Mouse (Mus musculus) small intestine, adult 2 months (tissue): ENCODE results near the gene Rpgrip1l. TPM values are rescaled to one million over a fixed set of nuclear protein-coding genes. Genes with fewer than 3 reads are reported as not detected.

Source experiments
- H3K27ac ChIP-seq: fragments of 200-500 bp; 2 replicates; pipeline ENCODE4 v1.5.1; 2012; ENCODE audit warnings: low read depth, low read length, control low read depth, inconsistent platforms; ENCODE audit not compliant: insufficient read depth
- H3K27me3 ChIP-seq: fragments of 200-500 bp; 2 replicates; pipeline ENCODE4 v1.6.1; 2012; ENCODE audit warnings: mild to moderate bottlenecking, moderate library complexity, low read length, inconsistent platforms; ENCODE audit not compliant: control insufficient read depth, insufficient read depth
- H3K36me3 ChIP-seq: fragments of 200-500 bp; 2 replicates; pipeline ENCODE4 v1.6.1; 2012; ENCODE audit warnings: mild to moderate bottlenecking, low read length, control low read depth, inconsistent platforms; ENCODE audit not compliant: control insufficient read depth, insufficient read depth
- H3K4me1 ChIP-seq: fragments of 200-500 bp; 2 replicates; pipeline ENCODE4 v1.6.1; 2012; ENCODE audit warnings: low read length, inconsistent platforms, mixed read lengths; ENCODE audit not compliant: control insufficient read depth, insufficient read depth, insufficient read length
- H3K4me3 ChIP-seq: fragments of 200-500 bp; 2 replicates; pipeline ENCODE4 v1.5.1; 2012; ENCODE audit warnings: low read depth, mild to moderate bottlenecking, control low read depth, inconsistent platforms, low read length, moderate library complexity
- CTCF ChIP-seq: fragments of 200-500 bp; IDR thresholded peaks from 2 replicates; pipeline ENCODE4 v1.5.1; 2012; ENCODE audit warnings: low read depth, mild to moderate bottlenecking, control low read depth, inconsistent platforms, low read length, moderate library complexity, mixed read lengths; ENCODE audit not compliant: insufficient replicate concordance, insufficient read length; ENCODE audit errors: extremely low read depth
- POLR2A ChIP-seq: fragments of 200-500 bp; IDR thresholded peaks from 2 replicates; pipeline ENCODE4 v1.6.1; 2012; ENCODE audit warnings: low read depth, mild to moderate bottlenecking, control low read depth, inconsistent platforms, low read length, moderate library complexity
- WGBS: fragments of 180-500 bp; shearing (Covaris S2); methylation state at CpG from one replicate; pipeline ENCODE4 v1.1.7; 2018; 5-methylcytosine and 5-hydroxymethylcytosine counted together
- polyA plus RNA-seq: library from polyadenylated mRNA; depleted of rRNA; stranded (reverse); fragments of >200 nt; gene quantifications from 2 replicates; pipeline ENCODE4 v1.2.3, GENCODE M21; 2012

Rpgrip1l gene
- polyA plus RNA-seq, 1 experiment, result 0.70 TPM

GRCm38 (mm10) chr8:91242721-91243120 is 70.3 kb downstream of the Rpgrip1l start:
- Histone ChIP-seq H3K36me3 (no peaks in the 10 kb centered on the region), H3K27ac (no peak overlapping the region), H3K4me1 (peaks cover 2% of the 10 kb centered on the region; the same call in 1 of the 2 replicates), H3K27me3 (no peaks in the 10 kb centered on the region), H3K4me3 (no peak overlapping the region)
- WGBS, result 90% methylated on average over 1 of the region's 1 CpGs
- no peak for TF ChIP-seq POLR2A
- TF ChIP-seq CTCF, result no peak

- no peak overlapping the region for H3K4me3 ChIP-seq
- H3K27me3 ChIP-seq, result no peaks in the 10 kb centered on the region
- H3K4me1 ChIP-seq, result peaks cover 2% of the 10 kb centered on the region; the same call in 1 of the 2 replicates
- TF ChIP-seq CTCF (no peak), POLR2A (no peak)
- WGBS, result 37% methylated on average over 8 of the region's 8 CpGs
- H3K27ac ChIP-seq, result no peak overlapping the region
- H3K36me3 ChIP-seq, result no peaks in the 10 kb centered on the region
Observed at GRCm38 (mm10) chr8:91241873-91242519, 71.1 kb downstream of the Rpgrip1l start.

- 85% methylated on average over 5 of the region's 5 CpGs for WGBS
Observed at GRCm38 (mm10) chr8:91241371-91241770, 71.7 kb downstream of the Rpgrip1l start.

GRCm38 (mm10) chr8:91237191-91237590 is 75.9 kb downstream of the Rpgrip1l start:
- WGBS, result 88% methylated on average over 2 of the region's 2 CpGs
- no peak for TF ChIP-seq CTCF
- no peak for TF ChIP-seq POLR2A
- Histone ChIP-seq H3K4me1 (peaks cover 2% of the 10 kb centered on the region; the same call in 1 of the 2 replicates), H3K4me3 (no peak overlapping the region), H3K27me3 (no peaks in the 10 kb centered on the region), H3K36me3 (0 out of 2 replicates have a peak, but pooled peaks cover under 1% of the 10 kb centered on the region), H3K27ac (no peak overlapping the region)

More at GRCm38 (mm10) chr8:91241371-91241770, 71.7 kb downstream of the Rpgrip1l start:
- no peak overlapping the region for H3K4me3 ChIP-seq
- H3K4me1 ChIP-seq, result peaks cover 2% of the 10 kb centered on the region; the same call in 1 of the 2 replicates
- no peaks in the 10 kb centered on the region for H3K36me3 ChIP-seq
- no peaks in the 10 kb centered on the region for H3K27me3 ChIP-seq
- no peak overlapping the region for H3K27ac ChIP-seq
- no peak for TF ChIP-seq POLR2A
- no peak for TF ChIP-seq CTCF

GRCm38 (mm10) chr8:91234097-91234496 is 79.0 kb downstream of the Rpgrip1l start:
- Histone ChIP-seq H3K36me3 (0 out of 2 replicates have a peak, but pooled peaks cover 1% of the 10 kb centered on the region), H3K27me3 (no peaks in the 10 kb centered on the region), H3K4me1 (no peaks in the 10 kb centered on the region), H3K4me3 (no peak overlapping the region), H3K27ac (no peak overlapping the region)
- TF ChIP-seq POLR2A, result no peak
- no peak for TF ChIP-seq CTCF
- 89% methylated on average over 2 of the region's 2 CpGs for WGBS

GRCm38 (mm10) chr8:91227421-91227841 is 85.6 kb downstream of the Rpgrip1l start:
- Histone ChIP-seq H3K27ac (no peak overlapping the region), H3K36me3 (0 out of 2 replicates have a peak, but pooled peaks cover 1% of the 10 kb centered on the region), H3K27me3 (no peaks in the 10 kb centered on the region), H3K4me3 (no peak overlapping the region), H3K4me1 (no peaks in the 10 kb centered on the region)
- TF ChIP-seq CTCF (no peak), POLR2A (no peak)
- 86% methylated on average over 7 of the region's 7 CpGs for WGBS

- WGBS, result 91% methylated on average over 7 of the region's 7 CpGs
Observed at GRCm38 (mm10) chr8:91224227-91224626, 88.8 kb downstream of the Rpgrip1l start.

More at GRCm38 (mm10) chr8:91224227-91224626, 88.8 kb downstream of the Rpgrip1l start:
- Histone ChIP-seq H3K4me3 (no peak overlapping the region), H3K36me3 (no peaks in the 10 kb centered on the region), H3K27ac (no peak overlapping the region), H3K4me1 (no peaks in the 10 kb centered on the region), H3K27me3 (no peaks in the 10 kb centered on the region)
- no peak for TF ChIP-seq POLR2A
- no peak for TF ChIP-seq CTCF
